Mouse (Mus musculus) liver, embryonic 15.5 days (tissue): ENCODE data around the gene Tom1l1. TPM values are rescaled to one million over a fixed set of nuclear protein-coding genes. Genes with fewer than 3 reads are reported as not detected.

Experiments used
- ATAC-seq: fragments of 200-750 bp; cut with Nextera tagmentation; 2 replicates; pipeline ENCODE4 v1.8.0; 2017; ENCODE audit warnings: moderate number of reproducible peaks, mild to moderate bottlenecking, moderate library complexity; ENCODE audit not compliant: insufficient read depth
- H3K27ac ChIP-seq: fragments of 300-500 bp; sonication (generic); replicated peaks from 2 replicates; pipeline ENCODE4 v1.5.1; 2015; ENCODE audit warnings: mild to moderate bottlenecking, inconsistent platforms
- H3K27me3 ChIP-seq: fragments of 300-500 bp; sonication (generic); 2 replicates; pipeline ENCODE4 v1.6.1; 2015; ENCODE audit warnings: mild to moderate bottlenecking, inconsistent platforms
- H3K36me3 ChIP-seq: fragments of 300-500 bp; sonication (generic); replicated peaks from 2 replicates; pipeline ENCODE4 v1.6.1; 2015; ENCODE audit warnings: moderate library complexity, mild to moderate bottlenecking, inconsistent platforms
- H3K4me1 ChIP-seq: fragments of 300-500 bp; sonication (generic); replicated peaks from 2 replicates; pipeline ENCODE4 v1.6.1; 2015; ENCODE audit warnings: inconsistent platforms
- H3K4me2 ChIP-seq: fragments of 300-500 bp; sonication (generic); 2 replicates; pipeline ENCODE4 v1.6.1; 2015; ENCODE audit warnings: moderate library complexity, mild to moderate bottlenecking, inconsistent platforms
- H3K4me3 ChIP-seq: fragments of 300-500 bp; sonication (generic); replicated peaks from 2 replicates; pipeline ENCODE4 v1.5.1; 2015; ENCODE audit warnings: mild to moderate bottlenecking, inconsistent platforms
- H3K9ac ChIP-seq: fragments of 300-500 bp; sonication (generic); 2 replicates; pipeline ENCODE4 v1.6.1; 2015; ENCODE audit warnings: moderate library complexity, mild to moderate bottlenecking, inconsistent platforms
- H3K9me3 ChIP-seq: fragments of 300-500 bp; sonication (generic); replicated peaks from 2 replicates; pipeline ENCODE4 v1.6.1; 2016; ENCODE audit warnings: inconsistent platforms
- WGBS: fragments of 180-500 bp; shearing (Covaris S2); methylation state at CpG from one replicate; pipeline ENCODE4 v1.1.7; 2015; ENCODE audit warnings: mixed read lengths; ENCODE audit not compliant: insufficient replicate concordance; 5-methylcytosine and 5-hydroxymethylcytosine counted together
- polyA plus RNA-seq: library from polyadenylated mRNA; unstranded; fragments of >200 nt; fragmentation: Nextera tagmentation; extraction: Ambion mirVana; gene quantifications from 2 replicates; pipeline ENCODE4 v1.2.1, GENCODE M21; 2015

The Tom1l1 gene
- polyA plus RNA-seq, 1 experiment from 2014 or later: 53.4 TPM

- Histone ChIP-seq H3K27ac (no peak overlapping the region), H3K4me1 (no peaks in the 10 kb centered on the region), H3K9ac (no peak overlapping the region), H3K36me3 (peaks cover 3% of the 10 kb centered on the region; the same call in 1 of the 2 replicates), H3K4me3 (no peak overlapping the region), H3K9me3 (no peaks in the 10 kb centered on the region), H3K4me2 (no peak overlapping the region), H3K27me3 (no peaks in the 10 kb centered on the region)
- no peak for ATAC-seq
- WGBS: 30% methylated on average over 6 of the region's 6 CpGs
Measured at GRCm38 (mm10) chr11:90614743-90615142, 73.4 kb downstream of the Tom1l1 start.

GRCm38 (mm10) chr11:90612118-90612517, 76.0 kb downstream of the Tom1l1 start:
- H3K4me3 ChIP-seq: no peak overlapping the region
- H3K9ac ChIP-seq: no peak overlapping the region
- H3K36me3 ChIP-seq: peaks cover 4% of the 10 kb centered on the region; the same call in 1 of the 2 replicates
- H3K4me1 ChIP-seq: no peaks in the 10 kb centered on the region
- no peak overlapping the region for H3K4me2 ChIP-seq
- no peak for ATAC-seq
- no peak overlapping the region for H3K27ac ChIP-seq
- no peaks in the 10 kb centered on the region for H3K9me3 ChIP-seq
- no peaks in the 10 kb centered on the region for H3K27me3 ChIP-seq

- ATAC-seq: no peak
- H3K27me3 ChIP-seq: no peaks in the 10 kb centered on the region
Measured at GRCm38 (mm10) chr11:90603066-90603465, 85.1 kb downstream of the Tom1l1 start.

GRCm38 (mm10) chr11:90595826-90596225, 92.3 kb downstream of the Tom1l1 start:
- 0 out of 2 replicates have a peak, but pooled peaks cover 21% of the 10 kb centered on the region for H3K36me3 ChIP-seq
- no peaks in the 10 kb centered on the region for H3K9me3 ChIP-seq
- H3K9ac ChIP-seq: no peak overlapping the region
- no peak overlapping the region for H3K4me2 ChIP-seq
- H3K4me1 ChIP-seq: no peaks in the 10 kb centered on the region
- H3K27me3 ChIP-seq: no peaks in the 10 kb centered on the region
- no peak overlapping the region for H3K4me3 ChIP-seq
- WGBS: 90% methylated on average over 1 of the region's 1 CpGs
- ATAC-seq: no peak
- H3K27ac ChIP-seq: no peak overlapping the region

More at GRCm38 (mm10) chr11:90603066-90603465, 85.1 kb downstream of the Tom1l1 start:
- no peaks in the 10 kb centered on the region for H3K4me1 ChIP-seq
- H3K27ac ChIP-seq: no peak overlapping the region
- no peaks in the 10 kb centered on the region for H3K9me3 ChIP-seq
- no peak overlapping the region for H3K9ac ChIP-seq
- 81% methylated on average over 2 of the region's 2 CpGs for WGBS
- H3K4me2 ChIP-seq: no peak overlapping the region
- H3K36me3 ChIP-seq: peaks cover 25% of the 10 kb centered on the region; the same call in 1 of the 2 replicates
- H3K4me3 ChIP-seq: no peak overlapping the region

Other genes starting within 250 kb of the Tom1l1 start
- 6.4 and 6.7 TPM in 2 replicates for gene Stxbp4, start 50.3 kb downstream of the Tom1l1 start, polyA plus RNA-seq
- gene Cox11, start 50.2 kb downstream of the Tom1l1 start, polyA plus RNA-seq: 24.2 and 26.0 TPM in 2 replicates